Mouse (Mus musculus): ENCODE measurements around the gene Tnrc6a.

Gene Tnrc6a

GRCm38 (mm10) chr7:123124735-123125181, 1.1 kb downstream of the Tnrc6a start:
- DNase-seq (ENCODE audit: low read depth, low spot score): no peak

- DNase-seq (ENCODE audit: low read depth, low spot score): no peak
Observed at GRCm38 (mm10) chr7:123126056-123126455, 2.4 kb downstream of the Tnrc6a start.

GRCm38 (mm10) chr7:123127301-123127700, 3.6 kb downstream of the Tnrc6a start:
- no peak for DNase-seq (ENCODE audit: low read depth, low spot score)

- no peak for DNase-seq (ENCODE audit: low read depth, low spot score)
Observed at GRCm38 (mm10) chr7:123127981-123128380, 4.3 kb downstream of the Tnrc6a start.

- no peak for DNase-seq (ENCODE audit: low read depth, low spot score)
Observed at GRCm38 (mm10) chr7:123129061-123129460, 5.4 kb downstream of the Tnrc6a start.

GRCm38 (mm10) chr7:123130198-123130597, 6.5 kb downstream of the Tnrc6a start:
- DNase-seq (ENCODE audit: low read depth, low spot score): no peak

- no peak for DNase-seq (ENCODE audit: low read depth, low spot score)
Observed at GRCm38 (mm10) chr7:123132401-123132800, 8.7 kb downstream of the Tnrc6a start.

- no peak for DNase-seq (ENCODE audit: low read depth, low spot score)
Observed at GRCm38 (mm10) chr7:123134876-123135275, 11.2 kb downstream of the Tnrc6a start.

GRCm38 (mm10) chr7:123135655-123136054, 12.0 kb downstream of the Tnrc6a start:
- DNase-seq (ENCODE audit: low read depth, low spot score): no peak

- no peak for DNase-seq (ENCODE audit: low read depth, low spot score)
Observed at GRCm38 (mm10) chr7:123138001-123138400, 14.3 kb downstream of the Tnrc6a start.

- no peak for DNase-seq (ENCODE audit: low read depth, low spot score)
Observed at GRCm38 (mm10) chr7:123146141-123146846, 22.6 kb downstream of the Tnrc6a start.

- no peak for DNase-seq (ENCODE audit: low read depth, low spot score)
Observed at GRCm38 (mm10) chr7:123147787-123148186, 24.1 kb downstream of the Tnrc6a start.

GRCm38 (mm10) chr7:123148935-123149334, 25.2 kb downstream of the Tnrc6a start:
- DNase-seq (ENCODE audit: low read depth, low spot score): no peak

GRCm38 (mm10) chr7:123162346-123162745, 38.7 kb downstream of the Tnrc6a start:
- DNase-seq (ENCODE audit: low read depth, low spot score): no peak

- no peak for DNase-seq (ENCODE audit: low read depth, low spot score)
Observed at GRCm38 (mm10) chr7:123167436-123167835, 43.8 kb downstream of the Tnrc6a start.

- no peak for DNase-seq (ENCODE audit: low read depth, low spot score)
Observed at GRCm38 (mm10) chr7:123169618-123170017, 45.9 kb downstream of the Tnrc6a start.

GRCm38 (mm10) chr7:123172101-123172500, 48.4 kb downstream of the Tnrc6a start:
- no peak for DNase-seq (ENCODE audit: low read depth, low spot score)

GRCm38 (mm10) chr7:123177215-123177614, 53.5 kb downstream of the Tnrc6a start:
- DNase-seq (ENCODE audit: low read depth, low spot score): no peak

GRCm38 (mm10) chr7:123181787-123182701, 58.4 kb downstream of the Tnrc6a start:
- DNase-seq (ENCODE audit: low read depth, low spot score): no peak

GRCm38 (mm10) chr7:123184891-123185290, 61.2 kb downstream of the Tnrc6a start:
- no peak for DNase-seq (ENCODE audit: low read depth, low spot score)

GRCm38 (mm10) chr7:123186463-123186862, 62.8 kb downstream of the Tnrc6a start:
- DNase-seq (ENCODE audit: low read depth, low spot score): no peak

- DNase-seq (ENCODE audit: low read depth, low spot score): no peak
Observed at GRCm38 (mm10) chr7:123187246-123187645, 63.6 kb downstream of the Tnrc6a start.

- DNase-seq (ENCODE audit: low read depth, low spot score): no peak
Observed at GRCm38 (mm10) chr7:123188462-123188861, 64.8 kb downstream of the Tnrc6a start.

Data from c-Kit-negative CD71-positive TER-119-positive erythroid progenitor cells, embryonic 14.5 days (primary cell).